Mouse (Mus musculus) left cerebral cortex, postnatal 10 days (tissue): ENCODE data around the gene Treml4. TPM values are rescaled to one million over a fixed set of nuclear protein-coding genes. Genes with fewer than 3 reads are reported as not detected.
A peak's percentile ranks its signal among the peaks of the same experiment; 100 is the strongest.

ENCODE experiments used
- DNase-seq, 2 experiments: peaks; one replicate each; pipeline ENCODE4 v3.0.0; 2021 to 2022; ENCODE audit warnings: low spot score in 2 of 2, mixed read lengths in 1 of 2; ENCODE audit errors: extremely low spot score in 1 of 2
- intact Hi-C: fragments of 180-260 bp; cut with DNase I; formaldehyde crosslinking; loops from one replicate; pipeline ENCODE4 v1.15.1; 2025
- total RNA-seq, 2 experiments: library from RNA; stranded (reverse); gene quantifications; 2 replicates each; pipeline ENCODE4 v1.2.3; 2021

Treml4 gene
- not detected for total RNA-seq

DNA sequence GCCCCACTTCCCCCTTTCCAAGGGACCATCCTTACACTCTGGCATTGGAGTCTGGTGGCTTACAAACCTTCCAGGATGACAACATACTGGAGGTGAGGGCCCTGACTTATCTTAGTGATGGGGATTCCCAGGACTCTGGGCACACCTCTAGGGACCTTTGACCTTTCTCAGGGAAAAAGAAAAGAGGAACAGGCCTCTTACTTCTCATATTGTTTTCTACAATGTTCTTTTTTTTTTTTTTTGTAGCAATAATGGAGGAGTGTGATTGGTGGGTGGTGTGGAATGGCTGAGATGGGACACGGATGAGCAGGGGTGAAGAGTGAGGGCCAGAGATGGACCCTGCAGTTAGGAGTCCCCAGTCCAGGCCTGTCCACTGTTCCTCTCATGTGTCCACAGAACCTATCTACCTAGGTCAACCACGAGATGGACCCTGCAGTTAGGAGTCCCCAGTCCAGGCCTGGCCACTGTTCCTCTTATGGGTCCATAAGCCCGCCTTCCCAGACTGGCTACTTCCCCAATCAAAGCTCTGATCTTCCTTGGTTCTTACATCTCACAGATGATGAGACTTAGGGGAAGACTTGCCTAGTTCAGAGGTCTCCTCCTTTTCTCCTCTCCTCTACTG, at the start of gene Treml4:
Gene Treml4 (plus strand): TSS at position 555 of the 622 bp plus-strand sequence.
- no peak for DNase-seq
- intact Hi-C loops: no loop called here

DNA sequence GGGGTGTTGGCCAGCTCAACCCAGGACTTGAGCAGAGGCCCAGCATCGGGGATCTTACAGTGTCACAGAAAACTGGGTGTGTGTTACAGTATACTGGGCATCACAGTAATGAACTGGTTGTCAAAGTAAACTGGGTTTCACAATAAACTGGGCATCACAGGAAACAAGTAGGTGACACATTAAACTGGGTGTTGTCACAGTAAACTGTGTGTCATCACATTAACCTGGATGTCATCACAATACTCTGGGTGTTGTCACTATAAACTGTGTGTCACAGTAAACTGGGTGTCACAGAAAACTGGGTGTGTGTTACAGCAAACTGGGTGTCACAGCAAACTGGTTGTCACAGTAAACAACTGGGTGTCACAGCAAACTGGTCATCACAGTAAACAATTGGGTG, 48.7 kb upstream of the Treml4 start:
- intact Hi-C loops: no loop called here
- DNase-seq: no peak

DNA sequence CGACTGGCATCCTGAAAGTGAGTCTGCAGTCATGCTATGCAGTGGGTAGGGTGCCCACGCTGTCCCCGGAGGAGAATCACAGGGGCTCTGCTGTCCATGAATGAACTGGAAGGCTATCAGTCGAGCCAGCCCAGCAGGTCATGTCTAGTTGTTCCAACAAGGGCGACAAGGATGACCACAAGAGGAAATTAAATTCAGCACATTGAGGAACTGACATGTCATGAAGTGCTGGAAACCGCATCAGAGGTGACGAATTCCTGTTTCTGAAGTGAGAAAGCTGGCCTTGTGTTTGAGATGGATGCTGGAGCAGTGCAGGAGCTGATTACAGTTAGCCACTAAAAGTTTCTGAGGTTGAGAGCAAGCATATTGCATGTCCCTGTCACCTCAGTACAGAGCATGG, 33.4 kb upstream of the Treml4 start:
- DNase-seq: no peak
- intact Hi-C loops: no loop called here

DNA sequence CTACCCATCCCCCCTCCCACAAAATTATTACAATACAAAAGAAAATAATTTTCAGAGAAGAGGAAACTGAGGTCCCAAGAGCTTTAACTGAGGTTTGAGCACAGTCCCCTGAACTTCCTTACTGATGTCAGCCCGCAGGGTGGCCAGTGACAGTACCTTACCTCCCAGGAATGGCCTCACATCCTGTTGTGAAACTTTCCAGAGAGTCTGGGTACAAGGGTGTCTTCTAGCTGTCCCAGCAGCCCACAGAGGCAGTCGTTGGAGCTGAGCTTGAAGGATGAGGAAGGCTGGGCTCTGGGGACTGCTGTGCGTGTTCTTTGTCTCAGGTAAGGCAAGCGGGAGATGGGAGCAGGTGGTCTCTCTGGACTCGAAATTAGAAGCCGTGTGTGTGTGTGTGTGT, 31.6 kb upstream of the Treml4 start, which contains the start of gene Trem1:
Gene Trem1 (plus strand): TSS at position 251 of the 400 bp plus-strand sequence.
- intact Hi-C loops: no loop called here
- no peak for DNase-seq

DNA sequence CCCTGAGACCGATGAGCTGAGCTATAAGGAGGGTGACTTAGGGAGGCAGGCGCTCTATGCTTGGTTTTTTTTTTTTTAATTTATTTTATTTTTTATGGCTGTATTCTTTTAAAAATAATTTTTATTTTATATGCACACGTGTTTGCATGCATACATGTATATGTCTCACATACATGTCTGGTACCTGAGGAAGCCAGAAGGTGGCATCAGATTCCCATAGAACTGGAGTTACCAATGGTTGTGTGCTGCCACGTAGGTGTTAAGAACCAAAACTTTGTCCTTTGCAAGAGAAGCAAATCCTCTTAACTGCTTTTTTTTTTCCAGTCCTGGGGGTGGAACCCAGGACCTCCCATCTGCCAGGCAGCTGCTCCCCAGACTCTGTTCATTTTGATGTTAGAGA, 30.3 kb upstream of the Treml4 start:
- DNase-seq: no peak
- intact Hi-C loops: no loop called here

DNA sequence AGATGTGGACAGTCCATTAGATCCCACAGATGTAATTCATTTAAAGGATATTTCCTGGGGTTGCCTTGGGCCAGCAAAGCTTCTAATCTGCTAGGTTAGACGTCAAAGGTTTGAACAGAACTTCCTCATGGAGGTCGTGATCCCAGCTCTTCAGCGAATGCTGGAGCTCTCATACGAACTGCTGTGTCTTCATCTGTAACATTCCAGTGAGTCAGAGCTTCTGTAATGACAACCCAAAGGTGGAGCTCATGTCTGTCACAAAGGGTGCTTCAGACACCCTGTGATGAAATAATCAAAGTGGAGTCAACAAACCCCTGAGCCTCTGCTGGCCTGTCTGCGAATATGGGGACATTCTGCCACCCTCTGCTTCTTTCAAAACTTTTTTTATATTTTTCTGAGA, 29.5 kb upstream of the Treml4 start:
- no peak for DNase-seq
- intact Hi-C loops: no loop called here

DNA sequence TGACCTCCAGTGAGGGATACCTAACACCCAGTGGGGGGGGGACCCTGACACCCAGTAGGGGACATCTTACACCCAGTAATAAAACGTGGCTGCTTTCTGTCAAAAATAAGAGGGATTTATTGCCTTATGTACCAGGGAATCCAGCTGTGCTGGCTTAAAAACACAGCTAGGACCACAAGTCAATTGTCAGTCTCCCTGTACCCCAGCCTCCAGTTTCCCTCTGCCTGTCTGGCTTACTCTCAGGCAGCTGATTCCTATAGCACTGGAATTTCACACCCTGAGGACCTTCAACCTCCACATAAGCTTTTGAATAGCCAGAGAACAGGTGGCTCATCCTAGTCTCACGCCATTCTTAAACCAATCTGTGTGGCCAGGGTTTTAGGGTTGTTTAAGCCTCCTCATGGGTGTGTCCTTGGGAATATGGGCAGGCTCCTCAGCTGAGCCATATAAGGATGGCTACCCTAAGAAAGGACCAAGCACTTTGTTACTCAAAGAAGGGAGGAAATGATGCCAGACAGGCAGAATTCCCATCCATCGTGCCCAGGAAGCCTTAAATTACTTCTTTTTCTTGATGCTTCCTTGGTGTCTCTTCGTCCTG, 28.2 kb upstream of the Treml4 start:
- DNase-seq: no peak
- intact Hi-C loops: no loop called here

DNA sequence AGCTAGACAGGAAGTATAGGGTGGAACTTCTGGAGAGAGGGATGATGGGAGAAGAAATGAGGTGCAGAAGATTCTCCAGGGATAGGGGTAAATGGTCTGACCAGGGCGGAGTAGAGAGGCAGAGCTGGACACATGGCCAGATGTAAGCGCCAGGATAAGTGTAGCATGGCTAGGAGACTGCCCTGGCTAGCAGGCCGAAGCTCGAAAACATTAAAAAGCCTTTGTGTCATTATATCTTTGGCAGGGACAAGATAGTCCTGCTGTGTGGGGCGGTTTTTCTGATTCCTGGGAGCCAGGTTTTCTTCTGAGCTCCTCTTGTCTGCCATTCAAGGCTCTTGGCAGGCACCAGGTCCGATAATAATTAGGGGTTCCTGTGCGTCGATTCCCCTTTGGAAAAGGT, 26.5 kb upstream of the Treml4 start:
- intact Hi-C loops: no loop called here
- no peak for DNase-seq

DNA sequence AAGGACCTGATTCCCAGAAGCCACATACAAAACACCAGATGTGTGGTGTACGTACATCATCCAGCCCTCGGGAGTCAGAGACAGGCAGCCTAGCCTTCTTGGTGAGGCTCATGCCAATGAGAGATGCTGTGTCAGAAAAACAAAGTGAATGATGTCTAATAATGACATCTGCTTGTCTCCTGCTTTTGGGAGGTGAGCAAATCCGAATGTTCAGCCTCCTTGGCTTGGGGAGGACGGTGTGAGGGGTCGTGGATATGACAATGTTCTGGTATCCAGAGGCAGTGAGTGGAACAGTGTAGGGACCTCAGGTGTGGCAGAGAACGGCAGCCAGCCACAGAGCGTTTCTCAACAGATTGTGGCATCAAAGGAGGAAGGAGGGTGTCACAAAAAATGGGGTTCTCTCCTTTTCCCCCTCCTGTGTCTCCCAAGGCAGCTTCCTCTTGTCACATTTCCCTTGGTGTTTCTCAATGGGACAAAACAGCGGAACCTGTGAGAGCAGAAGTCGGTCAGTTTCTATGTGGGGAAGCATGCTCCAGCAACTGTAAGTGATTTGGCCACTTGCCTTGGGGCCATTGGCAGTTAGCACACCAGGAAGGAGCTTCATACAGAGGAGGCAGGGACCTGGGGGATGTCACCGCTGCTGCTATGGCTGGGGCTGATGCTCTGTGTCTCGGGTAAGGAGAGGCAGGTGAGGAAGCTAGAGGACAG, 16.7 kb upstream of the Treml4 start, which contains the start of gene Trem3:
Gene Trem3 (plus strand): TSS at position 557 of the 708 bp plus-strand sequence.
- DNase-seq: peak in 1 of 2 experiments; percentile 32
- intact Hi-C loops: no loop called here

DNA sequence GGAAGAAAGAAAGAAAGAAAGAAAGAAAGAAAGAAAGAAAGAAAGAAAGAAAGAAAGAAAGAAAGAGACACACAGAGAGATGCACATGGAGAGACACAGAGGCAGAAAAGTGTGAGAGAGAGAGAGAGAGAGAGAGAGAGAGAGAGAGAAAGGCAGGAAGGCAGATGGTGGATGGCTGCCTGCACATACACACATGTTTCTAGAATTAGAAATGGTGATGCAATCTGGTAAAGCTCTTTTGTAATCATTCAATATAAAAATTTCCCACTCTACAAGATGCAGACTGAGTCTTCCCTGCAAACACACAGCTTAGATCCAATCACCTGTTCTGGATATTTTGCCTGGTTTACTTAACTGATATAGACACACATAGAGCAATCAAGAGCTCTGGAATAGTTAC, 15.1 kb upstream of the Treml4 start:
- intact Hi-C loops: no loop called here
- no peak for DNase-seq

DNA sequence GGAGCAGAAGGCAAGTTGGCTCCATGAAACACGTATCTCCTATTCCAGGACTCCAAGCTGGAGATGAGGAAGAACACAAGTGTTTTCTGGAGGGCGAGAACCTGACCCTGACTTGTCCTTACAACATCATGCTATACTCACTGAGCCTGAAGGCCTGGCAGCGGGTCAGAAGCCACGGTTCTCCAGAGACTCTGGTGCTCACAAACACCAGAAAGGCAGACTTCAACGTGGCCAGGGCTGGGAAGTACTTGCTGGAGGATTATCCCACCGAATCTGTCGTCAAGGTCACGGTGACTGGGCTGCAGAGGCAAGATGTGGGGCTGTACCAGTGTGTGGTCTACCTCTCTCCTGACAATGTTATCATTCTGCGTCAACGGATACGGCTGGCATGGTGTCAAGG, 14.6 kb upstream of the Treml4 start:
- no peak for DNase-seq
- intact Hi-C loops: no loop called here

DNA sequence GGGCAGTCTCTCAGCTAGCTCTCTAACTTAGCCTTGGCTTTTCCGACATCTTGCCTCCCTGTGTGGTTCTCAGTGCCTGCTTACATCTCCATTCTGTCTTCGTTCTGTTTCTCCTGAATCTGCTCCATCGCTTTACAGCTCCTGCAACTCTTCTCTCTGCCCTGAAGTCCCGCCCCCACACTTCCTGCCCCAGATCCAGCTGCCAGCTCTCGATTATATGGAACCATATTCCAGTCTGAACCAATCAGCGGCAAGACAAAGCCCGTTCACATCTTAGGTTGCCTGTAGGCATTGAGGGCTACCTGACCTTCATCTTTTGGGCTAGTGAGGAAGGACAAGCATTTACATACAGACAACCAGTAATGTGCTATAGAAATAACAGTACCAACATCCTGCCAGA, 13.5 kb upstream of the Treml4 start:
- intact Hi-C loops: no loop called here
- no peak for DNase-seq

DNA sequence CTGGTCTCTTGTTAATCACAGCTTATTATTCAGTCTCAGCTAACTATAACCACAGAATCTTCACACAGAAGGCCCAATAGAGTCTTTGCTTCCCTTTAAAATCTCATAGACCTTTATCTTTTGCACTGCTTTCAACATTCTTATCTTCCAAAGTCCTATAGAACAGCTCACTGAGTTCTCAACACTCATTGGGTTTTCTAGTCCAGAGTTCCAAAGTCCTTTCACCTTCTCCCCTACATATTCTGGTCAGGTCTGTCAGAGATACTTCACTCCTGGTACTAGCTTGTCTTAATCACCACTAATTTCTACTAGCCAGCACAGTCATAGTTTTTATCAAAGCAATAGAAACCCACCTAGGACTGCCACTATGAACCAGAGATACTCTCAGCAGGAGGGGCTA, 7.5 kb upstream of the Treml4 start:
- DNase-seq: no peak

DNA sequence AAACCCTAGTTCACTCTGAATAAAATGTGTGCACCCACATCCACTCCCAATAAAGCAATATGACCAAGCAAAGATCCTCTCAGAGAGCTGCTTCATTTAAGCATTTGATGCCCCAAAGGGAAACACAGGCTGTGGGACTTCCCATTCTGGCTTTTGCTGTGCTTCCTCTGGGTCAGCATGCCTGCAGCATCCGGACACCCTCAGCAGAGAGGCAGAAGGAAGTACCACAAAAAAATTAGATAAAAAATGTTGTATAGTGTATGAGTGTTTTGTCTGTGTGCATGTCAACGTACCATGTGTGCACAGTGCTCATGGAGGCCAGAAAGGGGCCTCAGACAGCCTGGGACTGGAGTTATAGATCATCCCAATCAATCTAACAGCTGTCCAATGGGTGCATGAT, 2.2 kb upstream of the Treml4 start:
- intact Hi-C loops: no loop called here
- no peak for DNase-seq

More for the DNA sequence above, 7.5 kb upstream of the Treml4 start:
- intact Hi-C loops: no loop called here

DNA sequence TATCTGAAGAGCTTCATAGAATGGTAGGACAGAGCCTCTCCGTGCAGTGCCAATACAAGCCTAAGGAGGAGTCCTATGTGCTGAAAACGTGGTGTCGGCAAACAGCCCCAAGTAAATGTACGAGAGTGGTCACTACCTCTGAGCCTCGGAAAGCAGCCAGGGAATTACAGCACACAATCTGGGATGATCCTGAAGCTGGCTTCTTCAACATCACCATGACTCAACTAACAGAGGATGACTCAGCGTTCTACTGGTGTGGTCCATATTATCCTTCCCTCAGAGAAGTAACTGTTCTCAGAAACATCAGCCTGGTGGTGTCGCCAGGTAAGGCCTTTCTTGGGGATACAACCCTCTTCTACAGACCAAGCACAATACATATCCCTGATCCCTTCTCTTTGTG, 567 bp downstream of the Treml4 start:
- no peak for DNase-seq
- intact Hi-C loops: no loop called here

DNA sequence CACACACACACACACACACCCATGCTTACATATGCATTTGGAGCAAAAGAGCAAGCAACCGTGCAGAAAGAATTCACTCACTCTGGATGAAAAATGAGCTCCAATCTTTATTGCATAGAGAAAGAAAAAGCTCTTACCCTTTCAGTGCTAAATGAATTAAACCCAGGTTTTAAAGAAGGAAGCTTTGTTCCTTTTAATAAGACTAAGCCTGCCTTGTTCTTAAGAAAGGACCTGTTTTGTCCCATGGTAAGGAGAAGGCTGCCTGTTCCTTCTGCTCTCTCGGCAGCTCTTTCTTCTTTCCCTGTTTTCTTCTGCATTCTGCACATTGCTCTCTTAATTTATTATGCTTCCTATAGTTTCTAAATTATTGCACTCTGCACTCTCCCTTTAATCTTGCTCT, 2.0 kb downstream of the Treml4 start:
- intact Hi-C loops: no loop called here
- DNase-seq: no peak

DNA sequence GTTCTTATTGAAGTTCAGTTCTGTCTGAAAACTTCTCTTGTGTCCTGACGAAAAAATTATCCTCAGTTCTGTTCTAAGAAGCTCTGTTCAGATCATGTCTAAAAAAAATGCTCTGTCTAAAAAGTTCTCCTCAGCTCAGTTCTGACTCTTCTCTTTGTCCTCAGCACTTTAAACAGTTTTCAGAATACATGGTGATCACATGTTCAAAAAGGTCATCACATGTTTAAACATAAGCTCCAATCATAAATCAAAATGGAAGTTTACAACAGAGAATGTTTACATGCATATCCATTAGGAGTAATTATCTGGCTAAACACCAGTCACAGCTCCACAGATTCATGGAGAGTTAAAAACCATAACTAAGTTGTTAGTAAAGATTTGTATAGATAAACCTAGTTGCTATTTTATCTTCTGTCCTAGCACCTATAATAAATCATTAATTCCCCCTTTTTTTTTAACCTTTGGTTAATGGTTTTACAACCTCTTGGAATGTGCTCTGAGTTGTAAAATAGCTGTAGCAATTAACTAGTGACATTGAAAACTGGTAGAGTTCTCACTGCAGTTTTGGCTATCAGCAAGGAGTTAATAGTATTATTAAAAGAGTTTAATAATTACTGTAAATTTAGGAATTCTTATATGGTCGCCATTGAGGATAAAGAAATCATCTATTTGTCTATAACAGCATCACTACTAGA, 2.7 kb downstream of the Treml4 start:
- no peak for DNase-seq
- intact Hi-C loops: no loop called here

DNA sequence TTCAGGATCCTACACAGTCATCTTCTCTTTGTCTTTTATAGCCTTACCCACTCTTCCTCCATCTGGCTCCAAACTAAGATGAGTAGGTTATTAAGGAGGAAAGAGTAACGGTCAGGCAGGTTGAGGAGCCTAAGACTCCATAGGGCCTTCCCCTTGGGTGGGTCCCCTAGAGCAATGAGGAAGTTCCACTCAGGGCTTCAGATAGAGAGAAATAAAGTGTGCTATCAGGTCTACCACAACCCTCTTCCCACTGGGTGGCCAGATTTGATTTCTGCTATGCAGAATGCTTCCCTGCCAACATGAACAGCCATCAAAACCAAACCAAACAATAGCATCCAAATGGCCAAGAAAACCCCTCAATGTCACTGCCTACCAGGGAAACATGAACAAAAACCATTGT, 3.5 kb downstream of the Treml4 start:
- intact Hi-C loops: no loop called here
- DNase-seq: no peak

DNA sequence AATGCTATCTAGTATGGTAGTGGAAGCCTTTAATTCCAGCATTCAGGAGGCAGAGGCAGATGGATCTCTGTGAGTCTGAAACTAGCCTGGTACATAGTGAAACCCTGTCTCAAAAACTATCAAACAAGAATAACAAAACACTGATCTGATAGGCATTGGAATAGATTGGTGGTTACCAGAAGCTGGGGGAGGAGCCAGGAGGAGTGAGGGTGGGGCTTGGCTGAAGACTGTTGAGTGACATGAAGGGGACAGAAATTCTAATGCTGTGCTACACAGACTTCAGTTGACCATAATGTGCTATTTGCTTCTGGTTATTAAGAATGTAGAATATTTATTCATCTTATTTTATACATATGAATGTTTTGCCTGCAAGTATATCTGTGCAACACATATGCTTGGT, 4.2 kb downstream of the Treml4 start:
- intact Hi-C loops: no loop called here
- DNase-seq: no peak

DNA sequence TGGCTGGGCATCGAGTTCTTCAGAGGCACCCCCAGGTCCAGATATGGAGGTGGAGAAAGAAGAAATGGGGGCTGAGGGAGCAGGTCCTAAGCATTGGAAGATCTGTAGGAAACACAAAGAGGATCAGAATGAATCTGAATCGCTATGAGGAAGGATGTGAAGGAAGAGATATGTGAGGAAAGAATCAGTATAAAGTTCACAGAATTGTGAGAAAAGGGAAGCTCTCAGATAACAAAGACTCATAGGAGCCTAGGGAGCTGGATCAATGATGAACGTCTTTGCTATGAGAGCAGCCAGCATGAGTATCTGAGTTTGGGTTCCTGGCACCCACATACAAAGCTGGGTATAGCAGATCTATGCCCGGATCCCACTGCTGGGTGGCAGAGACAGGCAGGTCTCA, 5.7 kb downstream of the Treml4 start:
- no peak for DNase-seq
- intact Hi-C loops: no loop called here
